8 mouse cellular contexts compared by ENCODE assay signal in the genomic region with DNA sequence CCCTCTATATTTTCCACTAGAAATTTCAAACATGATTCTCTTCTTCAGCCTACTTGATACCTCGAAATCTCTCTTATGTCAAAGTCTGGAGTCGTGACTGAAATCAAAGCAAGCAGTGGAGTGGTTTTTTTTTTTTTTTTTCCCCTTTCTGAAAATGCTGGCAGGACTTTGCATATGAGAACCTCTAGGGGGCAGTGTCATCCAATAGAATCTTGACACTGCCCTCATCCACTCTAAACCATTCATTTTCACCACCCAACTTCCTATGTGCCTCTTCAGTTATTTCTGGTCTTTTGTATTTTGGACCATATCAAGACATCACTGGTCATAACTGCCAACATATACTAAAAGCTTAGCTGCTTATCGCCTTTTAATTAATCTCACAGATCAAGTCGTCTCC. TPM values are rescaled to one million over a fixed set of nuclear protein-coding genes. Genes with fewer than 3 reads are reported as not detected.
A peak's percentile ranks its signal among the peaks of the same experiment; 100 is the strongest.
DNase-seq lines count a peak whose midpoint lies in the region; ATAC-seq and TF ChIP-seq lines count a peak whose summit lies in the region.

No protein-coding gene starts in this region.

- no peak overlapping the region for H3K9ac ChIP-seq in embryonic facial prominence, embryonic 11.5 days (replicated peaks; ENCODE audit: low read length)
- no peak overlapping the region for H3K9ac ChIP-seq in liver, adult 2 months (ENCODE audit: low read depth, low read length)

- no peak for ATAC-seq in embryonic facial prominence, embryonic 11.5 days (replicated peaks; ENCODE audit: insufficient number of reproducible peaks, low FRiP score, low TSS enrichment, low read depth)
- ATAC-seq in activated CD4-positive, CD25-positive, alpha-beta regulatory T cell, adult 4 months, result peak; percentile 77

- peak; percentile 71 for DNase-seq in embryonic facial prominence, embryonic 11.5 days (ENCODE audit: low spot score)
- DNase-seq in embryonic facial prominence, embryonic 10.5 days (ENCODE audit: low spot score), result no peak
- DNase-seq in liver, adult 2 months (ENCODE audit: extremely low read depth, low read depth, low spot score), result peak; percentile 18
- no peak for DNase-seq in liver
- peak; percentile 22 to 45 for DNase-seq in heart, postnatal 10 days
- peak; percentile 83 for DNase-seq in retina, embryonic 14.5 days (ENCODE audit: low spot score)
- no peak for DNase-seq in yolk sac, embryonic 10.5 days (ENCODE audit: low spot score)

- no peaks in the 10 kb centered on the region for H3K9me3 ChIP-seq in embryonic facial prominence, embryonic 11.5 days (replicated peaks; ENCODE audit: control insufficient read depth, low read length)
- no peaks in the 10 kb centered on the region for H3K9me3 ChIP-seq in embryonic facial prominence, embryonic 10.5 days

- no peak overlapping the region for H3K4me3 ChIP-seq in embryonic facial prominence, embryonic 11.5 days (ENCODE audit: low read depth, low read length)
- H3K4me3 ChIP-seq in embryonic facial prominence, embryonic 10.5 days, result no peak overlapping the region
- H3K4me3 ChIP-seq in liver, adult 2 months (ENCODE audit: insufficient read depth, low read depth, low read length), result no peak overlapping the region

- no peak overlapping the region for H3K27ac ChIP-seq in embryonic facial prominence, embryonic 11.5 days (replicated peaks; ENCODE audit: low read depth, low read length)
- H3K27ac ChIP-seq in embryonic facial prominence, embryonic 10.5 days (replicated peaks), result no peak overlapping the region
- no peak overlapping the region for H3K27ac ChIP-seq in liver, adult 2 months (replicated peaks; ENCODE audit: insufficient read depth, low read depth, low read length)

- no peaks in the 10 kb centered on the region for H3K36me3 ChIP-seq in embryonic facial prominence, embryonic 11.5 days (replicated peaks; ENCODE audit: control insufficient read depth, insufficient read depth, low read depth, low read length)
- no peaks in the 10 kb centered on the region for H3K36me3 ChIP-seq in embryonic facial prominence, embryonic 10.5 days (replicated peaks)
- H3K36me3 ChIP-seq in liver, adult 2 months (ENCODE audit: control insufficient read depth, insufficient read depth, low read length), result no peaks in the 10 kb centered on the region

- no peak for TF ChIP-seq POLR2A in liver, adult 2 months (IDR thresholded peaks at IDR 0.05; ENCODE audit: extremely low read depth, insufficient read depth, low read length)

- no peak overlapping the region for H3K4me2 ChIP-seq in embryonic facial prominence, embryonic 11.5 days (ENCODE audit: low read depth, low read length)

- TF ChIP-seq CTCF in liver, adult 2 months (IDR thresholded peaks at IDR 0.05; ENCODE audit: low read depth, low read length), result peak; percentile 26; the same call in 1 of the 2 replicates

- H3K79me2 ChIP-seq in liver, adult 2 months (ENCODE audit: control insufficient read depth, insufficient read depth, low read length), result no peaks in the 10 kb centered on the region

- no peaks in the 10 kb centered on the region for H3K27me3 ChIP-seq in embryonic facial prominence, embryonic 11.5 days (ENCODE audit: control insufficient read depth, insufficient read depth, low read length)
- H3K27me3 ChIP-seq in embryonic facial prominence, embryonic 10.5 days (replicated peaks; ENCODE audit: low read depth, poor library complexity, severe bottlenecking), result no peaks in the 10 kb centered on the region
- no peaks in the 10 kb centered on the region for H3K27me3 ChIP-seq in liver, adult 2 months (ENCODE audit: control insufficient read depth, insufficient read depth, low read length)

- intact Hi-C loops in heart, postnatal 10 days (cut with DNase I), result loop anchor here (1.0 to 5.0 kb wide), 3 partner anchors 84 to 147 kb away; no protein-coding TSS in a partner anchor

- no peaks in the 10 kb centered on the region for H3K4me1 ChIP-seq in embryonic facial prominence, embryonic 11.5 days (ENCODE audit: control insufficient read depth, insufficient read depth, low read length)
- no peaks in the 10 kb centered on the region for H3K4me1 ChIP-seq in embryonic facial prominence, embryonic 10.5 days
- H3K4me1 ChIP-seq in liver, adult 2 months (ENCODE audit: control insufficient read depth, insufficient read depth, low read length), result no peaks in the 10 kb centered on the region

- WGBS in embryonic facial prominence, embryonic 11.5 days, result 36% methylated on average over 4 of the region's 4 CpGs
- 43% methylated on average over 4 of the region's 4 CpGs for WGBS in embryonic facial prominence, embryonic 10.5 days
- 38% methylated on average over 4 of the region's 4 CpGs for WGBS in liver, adult 2 months

RNA-seq across cellular contexts. Expression of a gene that starts 16.9 kb away (rescaled TPM):
- polyA plus RNA-seq in embryonic facial prominence, embryonic 11.5 days (2014; fragmentation: Nextera tagmentation; extraction: Ambion mirVana), result not detected in 2 replicates
- polyA plus RNA-seq in embryonic facial prominence, embryonic 10.5 days (2016; fragmentation: Nextera tagmentation; extraction: Ambion mirVana), result 0.10 TPM in 1 of 2 replicates, not detected in the other
- 0.18 and 0.20 TPM in 2 replicates for total RNA-seq in liver, adult 2 months (2014; rRNA removed)
- polyA plus RNA-seq in liver, adult 2 months (2012; rRNA removed), result not detected in 2 replicates
- polyA plus RNA-seq in activated CD4-positive, CD25-positive, alpha-beta regulatory T cell, adult 4 months (2017; shearing (Covaris generic)), result under 1 TPM in 1 of 2 experiments, not detected in 1; 0.26 TPM
- total RNA-seq in heart, postnatal 10 days (2021), result under 1 TPM in 1 of 2 experiments, not detected in 1; 0.20 TPM

RNA-seq across cellular contexts. Expression of a gene that starts 49.7 kb away (rescaled TPM):
- polyA plus RNA-seq in embryonic facial prominence, embryonic 11.5 days (2014; fragmentation: Nextera tagmentation; extraction: Ambion mirVana), result 274 and 293 TPM in 2 replicates
- 245 and 273 TPM in 2 replicates for polyA plus RNA-seq in embryonic facial prominence, embryonic 10.5 days (2016; fragmentation: Nextera tagmentation; extraction: Ambion mirVana)
- 350 and 447 TPM in 2 replicates for total RNA-seq in liver, adult 2 months (2014; rRNA removed)
- 99.8 and 112 TPM in 2 replicates for polyA plus RNA-seq in liver, adult 2 months (2012; rRNA removed)
- polyA plus RNA-seq in activated CD4-positive, CD25-positive, alpha-beta regulatory T cell, adult 4 months (2017; shearing (Covaris generic)), result 10 to 100 TPM; 51.0 to 58.3 TPM
- total RNA-seq in heart, postnatal 10 days (2021), result 10 to 100 TPM; 71.1 to 73.3 TPM

Comparison
In these comparisons a context has a peak if more than half of its experiments do, and no peak if none do; other contexts are left out.
1. DNase-seq: peak in embryonic facial prominence, embryonic 11.5 days (single experiment), liver, adult 2 months (single experiment), heart, postnatal 10 days (2 of 2) and retina, embryonic 14.5 days (single experiment); none in embryonic facial prominence, embryonic 10.5 days (single experiment), liver (single experiment) and yolk sac, embryonic 10.5 days (single experiment).